Mouse (Mus musculus) liver, postnatal 0 days (tissue): ENCODE measurements at regions not wholly inside any gene's neighbourhood (a gene's known extent, or its start where the extent isn't known, plus 50 kb on each side); places are given as distances from the start of the nearest gene placed in this dataset.

Experiments used
- CTCF ChIP-seq: sonication (generic); IDR thresholded peaks from 2 replicates; pipeline ENCODE4 v1.5.1; 2016; ENCODE audit warnings: antibody characterized with exemption, low read depth
- EP300 ChIP-seq: IDR thresholded peaks from 2 replicates; pipeline ENCODE4 v1.6.1; 2016; ENCODE audit warnings: antibody characterized with exemption, low read depth, mild to moderate bottlenecking

- TF ChIP-seq CTCF: no peak
- no peak for TF ChIP-seq EP300
Measured at GRCm38 (mm10) chr11:79756305-79756846, 165.4 kb downstream of the Rab11fip4 start.
